9 mouse cellular contexts compared by ENCODE assay signal in the genomic region with DNA sequence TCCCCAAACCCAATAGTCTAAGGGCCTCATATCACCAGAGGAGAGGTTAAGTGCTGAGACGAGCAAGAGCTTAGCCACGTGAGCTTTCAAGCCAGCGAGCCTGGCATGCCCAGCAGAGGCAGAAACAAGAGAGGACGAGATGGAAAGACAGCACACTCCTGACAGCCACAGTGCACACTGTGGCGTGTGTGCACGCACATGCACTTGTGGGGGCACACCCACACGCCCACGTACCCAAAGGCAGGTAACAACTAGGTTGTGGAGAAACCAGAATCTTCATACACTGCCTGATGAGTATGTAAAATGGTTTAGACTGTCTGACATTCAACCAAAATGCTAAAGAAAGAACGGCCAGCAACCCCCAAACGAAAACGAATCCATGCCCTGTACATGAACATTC. TPM values are rescaled to one million over a fixed set of nuclear protein-coding genes. Genes with fewer than 3 reads are reported as not detected.
DNase-seq lines count a peak whose midpoint lies in the region; TF ChIP-seq lines count a peak whose summit lies in the region.
"Had no signal": no experiment of that assay in that cellular context is flagged by ENCODE, and none has a peak within 500 bp of the region (broad histone marks: within the 10 kb centered on the region; RNA-seq: fewer than 3 reads in every experiment).

No protein-coding gene starts in this region.

- intact Hi-C loops in gastrocnemius, adult 2 months (cut with DNase I): loop anchor here (10.0 kb wide), 2 partner anchors 64 to 1126 kb away; partner anchors contain the start of gene Fbxo28

- peak; percentile 26 for DNase-seq in gastrocnemius, adult 2 months
- no peak for DNase-seq in gastrocnemius, postnatal 25 days
- DNase-seq in hindbrain, embryonic 10.5 days (ENCODE audit: low spot score): no peak
- DNase-seq in spleen, postnatal 36 days (ENCODE audit: low spot score in 2 of 2): no peak
- DNase-seq in cerebellum, adult 9-10 months: no peak
- DNase-seq in cerebellum, adult 11 months: no peak
- DNase-seq: cerebellum, adult 8-10 months had no signal

- TF ChIP-seq POLR2A in bone marrow, adult 2 months (IDR thresholded peaks at IDR 0.05; ENCODE audit: borderline replicate concordance, control insufficient read depth, low read depth, low read length): no peak

- no peak overlapping the region for H3K27ac ChIP-seq in gastrocnemius, adult 2 months
- no peak overlapping the region for H3K27ac ChIP-seq in bone marrow, adult 2 months (ENCODE audit: control insufficient read depth, insufficient read depth, low read depth, low read length, poor library complexity)
- no peak overlapping the region; the same call in 1 of the 2 replicates for H3K27ac ChIP-seq in hindbrain, embryonic 10.5 days
- H3K27ac ChIP-seq in macrophage: no peak overlapping the region

- whole genome bisulfite sequencing in bone marrow, adult 2 months: 80% methylated on average over 11 of the region's 11 CpGs
- WGBS in hindbrain, embryonic 10.5 days: 64% methylated on average over 11 of the region's 11 CpGs
- WGBS in macrophage (ENCODE audit: missing documents): 87% methylated on average over 11 of the region's 11 CpGs

- peaks cover 8% of the 10 kb centered on the region; the same call in 1 of the 2 replicates for H3K27me3 ChIP-seq in hindbrain, embryonic 10.5 days (ENCODE audit: insufficient read depth, poor library complexity, severe bottlenecking)

- peaks cover 6% of the 10 kb centered on the region for H3K4me1 ChIP-seq in bone marrow, adult 2 months (ENCODE audit: control insufficient read depth, insufficient read depth, low read length)
- H3K4me1 ChIP-seq in hindbrain, embryonic 10.5 days (replicated peaks): peaks cover 32% of the 10 kb centered on the region

- H3K79me2 ChIP-seq in macrophage (ENCODE audit: inconsistent target): peaks cover 53% of the 10 kb centered on the region

- no peaks in the 10 kb centered on the region for H3K9me3 ChIP-seq in hindbrain, embryonic 10.5 days

- H3K4me3 ChIP-seq in gastrocnemius, adult 2 months: no peak overlapping the region
- peak overlapping the region; percentile 49 for H3K4me3 ChIP-seq in bone marrow, adult 2 months (replicated peaks; ENCODE audit: control insufficient read depth, low read depth, low read length)
- peak overlapping the region; percentile 72; the same call in 1 of the 2 replicates for H3K4me3 ChIP-seq in hindbrain, embryonic 10.5 days
- peak overlapping the region; percentile 81; the same call in 1 of the 2 replicates for H3K4me3 ChIP-seq in macrophage (ENCODE audit: inconsistent target)

- peaks cover 38% of the 10 kb centered on the region for H3K36me3 ChIP-seq in hindbrain, embryonic 10.5 days
- H3K36me3 ChIP-seq in macrophage (ENCODE audit: inconsistent target): peaks cover 40% of the 10 kb centered on the region

- no peak for TF ChIP-seq CTCF in gastrocnemius, adult 2 months (IDR thresholded peaks at IDR 0.05)
- no peak for TF ChIP-seq CTCF in bone marrow, adult 2 months (IDR thresholded peaks at IDR 0.05; ENCODE audit: control insufficient read depth, insufficient read depth, low read length)

RNA-seq across cellular contexts. Expression of gene Degs1, which starts 2.0 kb away (rescaled TPM):
- total RNA-seq in gastrocnemius, adult 2 months (2021): 10 to 100 TPM; 15.7 to 19.1 TPM
- total RNA-seq in gastrocnemius, postnatal 25 days (2021): 10 to 100 TPM; 17.6 to 18.6 TPM
- 31.0 and 74.3 TPM in 2 replicates for polyA plus RNA-seq in bone marrow, adult 2 months (2011; ENCODE audit: insufficient read depth, insufficient read length, low replicate concordance, missing spikeins)
- 67.7 and 76.4 TPM in 2 replicates for polyA plus RNA-seq in hindbrain, embryonic 10.5 days (2016; fragmentation: Nextera tagmentation; extraction: Ambion mirVana)
- total RNA-seq in macrophage (2018; cell fraction: chromatin; rRNA removed): 100 to 1,000 TPM in 1 of 26 experiments, 10 to 100 TPM in 25; 20.8 to 128 (median 36.3) TPM
- 100 to 1,000 TPM; 135 to 345 (median 228) TPM for total RNA-seq in macrophage (2018; cell fraction: cytosol; rRNA removed)
- total RNA-seq in macrophage (2018; cell fraction: nucleus; rRNA removed): 100 to 1,000 TPM in 24 of 26 experiments, 10 to 100 TPM in 2; 59.6 to 310 (median 154) TPM
- polyA plus RNA-seq in macrophage (2018): 270 to 543 TPM (median 310 TPM) in 3 replicates
